Mouse (Mus musculus) megakaryocyte, embryonic 14.5 days (primary cell): ENCODE measurements at regions not wholly inside any gene's neighbourhood (a gene's known extent, or its start where the extent isn't known, plus 50 kb on each side); places are given as distances from the start of the nearest gene placed in this dataset.

Experiments
- FLI1 ChIP-seq: IDR thresholded peaks from 2 replicates; pipeline ENCODE4 v1.6.1; 2012; ENCODE audit warnings: low read length, inconsistent platforms, mixed read lengths
- GATA1 ChIP-seq: IDR thresholded peaks from 3 replicates; pipeline ENCODE4 v1.6.1; 2012; ENCODE audit warnings: mixed read lengths, low read length, inconsistent platforms, borderline replicate concordance

DNA sequence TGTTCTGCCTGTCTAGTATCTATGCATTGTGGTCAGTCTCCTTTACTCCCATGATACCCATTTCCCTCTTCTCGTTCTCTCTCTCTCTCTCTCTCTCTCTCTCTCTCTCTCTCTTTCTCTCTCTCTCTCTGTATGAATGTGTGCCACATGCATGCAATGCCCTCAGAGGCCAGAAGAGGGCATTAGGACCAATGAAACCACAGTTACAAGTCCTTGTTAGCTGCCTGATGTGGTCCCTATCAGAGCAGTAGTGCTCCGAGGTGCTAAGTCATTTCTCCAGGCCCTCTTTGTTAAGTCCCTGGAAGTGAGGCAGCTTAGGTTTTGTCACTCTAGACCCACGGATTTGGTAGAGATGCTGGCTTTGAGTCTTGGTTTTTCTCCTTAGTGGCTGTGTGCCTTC lies 250.2 kb upstream of the 9630041A04Rik start:
- TF ChIP-seq GATA1 = no peak
- TF ChIP-seq FLI1 = no peak
